ENCODE assay signal across 18 mouse cellular contexts in genomic region chr11:31657168-31657805, GRCm38 (mm10). TPM values are rescaled to one million over a fixed set of nuclear protein-coding genes. Genes with fewer than 3 reads are reported as not detected.
DNase-seq lines count a peak whose midpoint lies in the region; ATAC-seq and TF ChIP-seq lines count a peak whose summit lies in the region.
"Had no signal": no experiment of that assay in that cellular context is flagged by ENCODE, and none has a peak within 500 bp of the region (broad histone marks: within the 10 kb centered on the region; RNA-seq: fewer than 3 reads in every experiment).

No protein-coding gene starts in this region.

- no peak overlapping the region for H3K27ac ChIP-seq in layer of hippocampus, adult 2 months
- H3K27ac ChIP-seq: embryonic facial prominence, embryonic 10.5 days; heart, embryonic 13.5 days; kidney, embryonic 15.5 days; liver, embryonic 13.5 days; lung, embryonic 15.5 days; neural tube, embryonic 12.5 days; stomach, embryonic 15.5 days had no signal

- no peak for DNase-seq in frontal cortex, postnatal 14 days (ENCODE audit: low spot score in 2 of 2)
- no peak for DNase-seq in layer of hippocampus, adult 2 months (ENCODE audit: low spot score in 2 of 2)
- DNase-seq in layer of hippocampus, postnatal 25 days (ENCODE audit: extremely low spot score in 1 of 2, low spot score in 1 of 2) = no peak
- DNase-seq in R1 (ENCODE audit: low read depth, low spot score) = peak; percentile 32
- DNase-seq in right cerebral cortex, postnatal 25 days = no peak
- DNase-seq in urinary bladder, postnatal 14 days (ENCODE audit: low spot score) = no peak
- DNase-seq: cerebellum, postnatal 14 days; gastrocnemius, postnatal 14 days; liver, embryonic 13.5 days had no signal

- no peak overlapping the region for H3K4me3 ChIP-seq in layer of hippocampus, adult 2 months
- H3K4me3 ChIP-seq: embryonic facial prominence, embryonic 10.5 days; heart, embryonic 13.5 days; kidney, embryonic 15.5 days; liver, embryonic 13.5 days; lung, embryonic 15.5 days; neural tube, embryonic 12.5 days; stomach, embryonic 15.5 days had no signal

- peak; percentile 81 for ATAC-seq in frontal cortex, adult (ENCODE audit: low TSS enrichment)
- peak; percentile 43 for ATAC-seq in megakaryocyte progenitor cell, adult 5-6 weeks (replicated peaks; ENCODE audit: poor library complexity)
- ATAC-seq: Patski had no signal

- peak; percentile 69 for TF ChIP-seq CTCF in layer of hippocampus, adult 2 months (conservative IDR thresholded peaks at IDR 0.05)

RNA-seq across cellular contexts. Expression of gene Bod1, which starts 14.4 kb away (rescaled TPM):
- total RNA-seq in layer of hippocampus, adult 2 months (2021) = 100 to 1,000 TPM in 1 of 2 experiments, 10 to 100 TPM in 1; 97.1 to 101 TPM
- 100 to 1,000 TPM in 1 of 2 experiments, 10 to 100 TPM in 1; 88.3 to 105 TPM for total RNA-seq in layer of hippocampus, postnatal 25 days (2021)
- total RNA-seq in megakaryocyte progenitor cell, adult 5-6 weeks (2015) = 16.2 and 17.8 TPM in 2 replicates
- total RNA-seq in megakaryocyte progenitor cell, adult 5-6 weeks (2017) = 16.4 and 19.2 TPM in 2 replicates

Comparison
In these comparisons a context has a peak if more than half of its experiments do, and no peak if none do; other contexts are left out.
1. RNA of gene Bod1, which starts 14.4 kb away (total RNA-seq): 88.3 to 105 TPM in layer of hippocampus, postnatal 25 days and 97.1 to 101 TPM in layer of hippocampus, adult 2 months; 16.2 to 19.2 TPM in megakaryocyte progenitor cell, adult 5-6 weeks; every median in the first group is over 4 times any median in the second.